Mouse (Mus musculus): Measurements from ENCODE around the gene Adar.
A peak's percentile ranks its signal among the peaks of the same experiment; 100 is the strongest.

Gene Adar

GRCm38 (mm10) chr3:89730350-89731331 lies 15.8 kb downstream of the Adar start:
- peak; percentile 78 for DNase-seq (ENCODE audit: low spot score)

DNA sequence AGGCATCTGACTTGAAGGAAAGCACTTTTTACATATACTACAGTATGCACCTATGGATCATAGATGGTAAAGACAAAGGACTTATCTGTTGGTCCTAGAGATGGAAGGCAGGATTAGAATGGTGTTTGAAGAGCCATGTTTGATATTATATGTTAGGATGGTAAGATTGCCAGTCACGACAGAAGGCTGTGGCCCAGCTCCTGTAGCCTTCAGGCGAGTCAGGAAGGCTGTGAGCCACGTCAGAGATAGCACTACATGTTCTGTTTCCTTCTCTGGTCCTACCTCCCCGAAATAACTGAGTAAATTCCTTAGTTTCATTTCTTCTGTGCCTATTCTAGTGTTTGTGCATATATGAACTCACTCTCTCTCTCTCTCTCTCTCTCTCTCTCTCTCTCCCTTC lies 17.3 kb downstream of the Adar start:
- DNase-seq (ENCODE audit: low spot score), result no peak

- no peak for DNase-seq (ENCODE audit: low spot score)
Measured at GRCm38 (mm10) chr3:89738509-89738908, 23.7 kb downstream of the Adar start.

GRCm38 (mm10) chr3:89752307-89752706 lies 37.5 kb downstream of the Adar start:
- no peak for DNase-seq (ENCODE audit: low spot score)

GRCm38 (mm10) chr3:89755283-89755682 lies 40.5 kb downstream of the Adar start:
- no peak for DNase-seq (ENCODE audit: low spot score)

DNA sequence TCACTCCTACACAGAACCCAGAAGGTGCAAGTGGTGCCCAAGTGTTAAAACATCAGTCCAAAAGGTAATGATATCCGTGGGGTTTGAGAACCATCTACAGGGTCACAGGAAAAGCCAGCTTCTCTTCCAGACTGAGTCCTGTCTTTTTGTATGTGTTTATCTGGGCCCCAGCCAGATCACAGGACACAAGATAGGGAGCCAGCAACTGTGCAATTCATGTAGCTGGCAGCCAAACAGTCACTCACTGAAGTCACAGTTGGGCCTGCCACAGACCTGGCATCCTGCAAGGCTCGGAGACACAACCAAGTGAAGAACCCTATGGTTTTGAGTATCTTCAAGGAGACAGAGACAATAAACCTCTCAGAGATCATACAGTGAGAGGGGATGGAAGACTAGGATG lies 43.0 kb downstream of the Adar start:
- DNase-seq (ENCODE audit: low spot score), result no peak

- peak; percentile 29 for DNase-seq (ENCODE audit: low spot score)
Measured at GRCm38 (mm10) chr3:89759786-89760185, 45.0 kb downstream of the Adar start.

DNA sequence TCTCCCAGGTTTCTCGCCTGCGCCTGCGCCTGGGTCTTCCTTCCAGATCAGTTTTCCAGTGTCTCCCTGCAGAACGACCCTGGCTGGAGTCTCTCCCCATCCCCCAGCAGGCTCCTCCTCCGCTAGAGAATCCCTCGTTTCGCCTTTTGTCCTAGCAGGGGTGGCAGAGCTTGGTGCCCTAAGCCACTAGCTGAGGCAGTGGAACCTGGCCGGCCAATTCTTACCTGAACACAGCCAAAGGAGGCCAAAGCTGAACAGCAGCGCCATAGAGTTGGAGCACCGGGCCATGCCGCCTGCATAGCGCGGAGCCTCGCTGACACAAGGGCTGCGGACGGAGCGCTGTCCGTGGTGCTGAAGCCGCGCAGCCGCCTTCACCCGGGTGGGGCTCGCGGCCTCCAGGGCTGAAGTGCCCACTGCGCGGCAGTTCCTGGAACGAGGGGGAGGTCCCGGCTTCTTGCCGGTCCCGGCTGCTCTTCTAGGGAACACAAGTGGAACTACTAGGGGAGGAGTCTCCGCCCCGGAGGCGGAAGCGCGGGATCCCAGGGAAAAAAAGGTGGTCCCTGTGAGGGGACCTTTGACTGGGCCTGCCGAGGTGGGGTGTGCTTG lies 49.4 kb downstream of the Adar start, which contains the start of gene Chrnb2:
Gene Chrnb2, minus strand, starts transcription at position 514 of the 606 bp plus-strand sequence.
- peak; percentile 85 for DNase-seq (ENCODE audit: low spot score)

DNA sequence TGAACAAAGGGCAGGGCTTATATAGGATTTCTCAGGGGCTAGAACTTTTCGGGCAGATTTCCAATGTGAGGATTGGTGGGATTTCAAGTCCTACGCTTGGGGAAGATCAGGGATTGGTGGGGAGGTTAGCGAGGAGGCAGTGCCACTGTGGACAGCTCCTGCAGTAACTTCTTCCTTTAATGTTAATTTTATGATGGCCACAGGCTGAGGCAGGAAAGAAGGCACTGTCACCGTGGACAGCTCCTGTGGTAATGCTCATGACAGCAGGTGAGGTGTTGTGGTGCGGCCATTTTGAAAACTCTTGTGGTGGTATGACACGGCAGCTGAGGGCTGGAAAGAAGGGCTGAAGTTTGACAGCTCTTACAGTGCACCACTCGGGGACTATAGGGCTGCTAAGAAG lies 54.8 kb downstream of the Adar start:
- DNase-seq (ENCODE audit: low spot score), result no peak

- DNase-seq (ENCODE audit: low spot score), result no peak
Measured at GRCm38 (mm10) chr3:89770425-89771002, 55.7 kb downstream of the Adar start.

GRCm38 (mm10) chr3:89772588-89772967 lies 57.8 kb downstream of the Adar start:
- DNase-seq (ENCODE audit: low spot score), result peak; percentile 92

DNA sequence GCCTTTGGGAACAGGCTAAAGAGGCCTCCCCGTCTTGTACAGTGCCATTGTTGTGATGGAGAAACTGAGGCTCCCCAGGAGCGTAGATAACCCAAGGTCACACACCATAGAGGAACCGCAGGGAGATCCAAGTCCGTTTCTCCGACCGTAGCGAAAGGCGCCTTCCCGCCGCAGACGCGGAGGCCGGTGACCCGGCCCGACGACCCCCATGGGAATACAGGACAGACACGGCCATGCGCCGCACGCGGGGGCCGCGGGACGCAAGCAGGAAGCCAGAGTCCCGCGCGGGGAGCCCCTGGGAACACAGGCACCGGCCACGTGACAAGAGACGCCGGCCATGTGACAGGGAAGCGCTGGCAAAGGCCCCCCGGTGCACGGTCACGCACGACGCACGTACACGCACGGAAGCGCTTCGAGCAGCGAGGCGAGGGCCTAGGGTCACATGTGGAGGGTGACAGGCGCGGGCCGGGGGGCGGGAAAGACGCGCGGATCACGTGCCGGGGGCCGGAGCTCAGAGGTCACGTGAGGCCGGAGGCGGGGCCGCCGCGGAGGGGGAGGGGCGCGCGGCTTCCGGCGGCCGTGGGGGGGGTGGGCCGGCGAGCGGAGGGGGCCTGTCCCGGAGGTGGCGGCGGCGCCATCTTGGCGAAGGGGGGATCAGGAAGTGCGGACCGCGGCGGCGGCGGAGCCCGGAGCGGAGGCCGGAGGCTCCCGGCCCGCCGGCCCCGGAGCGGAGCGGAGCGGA lies 58.3 kb downstream of the Adar start, which contains the start of gene Ube2q1:
Gene Ube2q1, plus strand, starts transcription at position 649 of the 742 bp plus-strand sequence.
- peak; percentile 91 for DNase-seq (ENCODE audit: low spot score)

DNA sequence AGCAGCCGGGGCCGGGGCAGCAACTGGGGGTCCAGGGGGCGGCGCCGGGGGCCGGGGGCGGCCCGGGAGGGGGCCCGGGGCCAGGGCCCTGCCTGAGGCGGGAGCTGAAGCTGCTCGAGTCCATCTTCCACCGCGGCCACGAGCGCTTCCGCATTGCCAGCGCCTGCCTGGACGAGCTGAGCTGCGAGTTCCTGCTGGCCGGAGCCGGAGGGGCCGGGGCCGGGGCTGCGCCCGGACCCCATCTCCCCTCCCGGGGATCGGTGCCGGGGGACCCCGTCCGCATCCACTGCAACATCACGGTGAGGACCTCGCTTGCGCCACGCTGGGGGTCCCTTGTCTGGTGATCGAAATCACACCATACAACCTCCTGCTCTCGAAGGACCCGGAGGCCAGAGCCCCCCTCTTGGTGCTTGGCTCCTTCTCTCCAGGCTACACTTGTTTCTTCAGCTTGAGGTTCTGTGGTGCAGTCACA lies 59.0 kb downstream of the Adar start:
- DNase-seq (ENCODE audit: low spot score), result peak; percentile 28

GRCm38 (mm10) chr3:89774236-89774960 lies 59.6 kb downstream of the Adar start:
- no peak for DNase-seq (ENCODE audit: low spot score)

DNA sequence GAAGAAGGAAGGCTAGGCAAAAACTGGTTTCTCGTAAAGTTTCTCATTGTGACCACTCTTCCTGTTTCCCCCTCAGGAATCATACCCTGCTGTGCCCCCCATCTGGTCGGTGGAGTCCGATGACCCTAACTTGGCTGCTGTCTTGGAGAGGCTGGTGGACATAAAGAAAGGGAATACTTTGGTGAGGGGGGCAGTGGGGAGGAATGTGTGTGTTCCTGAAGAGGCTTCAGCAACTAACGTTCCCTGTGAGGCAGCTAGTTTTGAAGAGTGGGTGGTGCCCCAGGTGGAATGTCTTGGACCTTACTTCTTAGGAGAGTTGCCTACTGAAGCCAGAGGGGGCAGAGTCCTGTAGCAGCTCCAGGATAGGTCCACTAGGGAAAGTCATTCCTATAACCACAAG lies 61.2 kb downstream of the Adar start:
- DNase-seq (ENCODE audit: low spot score), result no peak

DNA sequence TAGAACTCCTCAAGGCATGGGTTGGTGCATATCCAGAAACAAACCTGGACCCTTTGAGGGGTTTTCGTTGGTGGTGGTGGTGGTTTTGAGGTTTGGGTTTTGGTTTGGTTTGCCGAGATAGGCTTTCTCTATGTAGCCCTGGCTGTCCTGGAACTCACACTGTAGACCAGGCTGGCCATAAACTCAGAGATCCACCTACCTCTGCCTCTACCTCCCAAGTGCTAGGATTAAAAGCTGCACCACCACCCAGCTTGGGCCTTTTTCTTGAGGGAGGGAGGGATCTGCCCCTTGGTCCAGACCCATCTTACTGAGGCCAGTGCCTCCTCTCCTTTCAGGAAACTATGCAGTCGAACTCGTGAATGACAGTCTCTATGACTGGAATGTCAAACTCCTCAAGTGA lies 65.3 kb downstream of the Adar start:
- no peak for DNase-seq (ENCODE audit: low spot score)

DNA sequence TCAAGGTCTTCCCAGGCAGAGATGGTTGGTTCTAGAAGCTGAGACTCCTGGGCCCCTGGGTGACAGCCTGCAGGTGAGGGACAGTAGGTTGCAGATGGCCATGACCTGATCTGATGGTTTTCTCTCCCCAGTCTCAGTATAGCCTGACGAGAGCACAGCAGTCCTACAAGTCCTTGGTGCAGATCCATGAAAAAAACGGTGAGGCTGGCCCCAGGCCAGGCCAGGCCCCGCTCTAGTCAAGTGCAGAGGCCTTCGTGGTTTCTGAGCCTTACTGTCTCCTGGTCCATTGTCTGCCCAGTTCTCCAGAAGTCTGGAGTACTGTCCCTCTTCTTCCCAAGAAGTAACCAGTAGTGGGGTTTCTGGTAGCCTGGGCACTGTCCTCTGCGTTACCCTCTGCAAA lies 66.8 kb downstream of the Adar start:
- DNase-seq (ENCODE audit: low spot score), result no peak

DNA sequence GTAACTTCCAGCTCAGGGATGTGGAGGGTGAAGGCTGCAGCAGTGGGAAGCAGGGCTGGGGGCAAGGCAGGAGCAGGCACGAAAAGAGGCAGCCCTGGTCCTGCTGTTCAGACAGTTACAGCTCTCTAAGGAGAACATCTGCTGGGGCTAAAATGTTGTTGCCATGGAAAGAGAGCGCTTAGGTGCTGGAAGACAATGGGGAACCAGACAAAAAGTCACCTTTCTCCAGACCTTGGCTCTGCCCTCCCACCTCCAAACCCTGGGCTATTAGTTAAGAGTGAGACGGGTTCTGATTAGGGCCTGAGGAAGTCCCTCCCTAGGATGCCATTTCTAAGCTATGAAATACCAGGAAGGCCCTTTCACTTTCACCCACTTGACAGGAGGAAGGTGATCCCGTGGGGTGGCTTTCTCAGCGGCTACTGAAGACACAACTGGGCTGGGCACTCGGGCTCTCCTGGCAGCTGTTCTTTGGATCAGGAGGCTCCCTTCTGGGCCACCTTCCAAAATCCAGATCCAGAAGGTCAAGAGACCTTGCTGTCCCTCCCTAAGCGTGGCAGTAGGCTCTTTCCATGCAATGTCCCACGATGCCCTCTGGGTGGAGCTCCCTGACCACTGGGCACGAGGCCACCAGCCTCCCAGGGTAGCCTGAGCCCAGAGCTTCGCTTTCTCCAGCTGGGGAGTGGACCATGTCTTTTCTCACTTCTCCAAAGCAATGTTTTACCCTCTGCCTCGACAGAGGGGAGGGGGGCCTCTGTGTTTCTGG lies 70.3 kb downstream of the Adar start:
- peak; percentile 76 for DNase-seq (ENCODE audit: low spot score)

GRCm38 (mm10) chr3:89786275-89786674 lies 71.5 kb downstream of the Adar start:
- no peak for DNase-seq (ENCODE audit: low spot score)

DNA sequence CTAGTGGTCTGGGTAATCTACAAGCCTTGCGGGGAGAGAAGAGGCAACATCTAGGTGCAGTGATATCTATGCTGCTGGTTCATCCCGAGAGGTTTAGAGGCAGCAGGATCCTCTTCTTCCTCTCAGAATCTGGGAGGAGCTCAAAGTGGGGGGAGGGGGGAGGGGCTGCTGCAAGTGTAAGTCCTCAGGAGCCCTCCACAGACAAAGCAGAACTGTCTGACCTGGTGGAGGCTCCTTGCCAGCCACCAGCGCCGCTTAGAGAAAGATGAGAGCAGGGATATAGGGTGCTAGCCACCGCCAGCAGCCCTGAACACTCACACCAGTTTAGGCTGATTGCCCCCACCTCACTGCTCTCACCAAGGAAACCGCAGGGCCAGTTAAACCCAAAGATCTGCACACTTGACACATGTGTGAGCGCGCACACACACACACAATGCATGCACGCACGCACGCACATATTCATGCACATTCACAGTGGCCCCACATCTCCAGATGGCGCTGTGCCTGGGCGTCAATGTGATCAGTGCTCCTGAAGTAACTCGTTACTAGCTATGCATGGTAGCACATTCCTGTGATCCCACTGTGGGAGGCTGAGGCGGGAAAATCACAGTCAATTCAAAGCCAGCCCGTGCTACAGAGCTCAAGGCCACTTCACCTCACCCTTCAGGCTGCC lies 74.0 kb downstream of the Adar start:
- DNase-seq (ENCODE audit: low spot score), result no peak
